Mouse (Mus musculus): ENCODE results near the gene Icosl. TPM values are rescaled to one million over a fixed set of nuclear protein-coding genes. Genes with fewer than 3 reads are reported as not detected.

Icosl gene
- polyA plus RNA-seq, 1 experiment from 2014 or later, result 4.9 TPM

DNA sequence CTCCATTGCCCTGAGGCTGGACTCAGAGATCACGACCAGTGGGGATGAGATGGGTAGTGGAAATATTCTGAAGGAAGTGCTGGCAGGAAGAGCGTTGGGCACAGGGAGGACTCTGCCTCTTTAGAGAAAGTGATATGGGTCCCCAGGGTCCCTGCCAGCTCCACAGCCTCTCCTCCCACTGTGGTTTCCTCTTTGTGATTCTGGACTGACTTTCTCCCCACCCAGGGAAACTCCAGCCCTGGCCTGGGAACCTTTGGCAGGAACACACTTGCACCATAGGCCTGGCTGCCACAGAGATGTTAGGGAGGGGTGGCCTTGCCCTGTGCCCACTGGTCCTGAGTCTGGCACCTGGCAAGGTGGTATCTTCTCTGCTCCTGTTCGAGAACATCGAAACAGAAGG, 60.9 kb downstream of the Icosl start:
- Histone ChIP-seq H3K4me1 (ENCODE audit: control insufficient read depth, insufficient read depth, low read length) (peaks cover 20% of the 10 kb centered on the region), H3K9me3 (ENCODE audit: control insufficient read depth, low read length) (no peaks in the 10 kb centered on the region), H3K36me3 (ENCODE audit: control insufficient read depth, insufficient read depth, low read length) (no peaks in the 10 kb centered on the region), H3K4me3 (ENCODE audit: low read depth, low read length) (no peak overlapping the region), H3K27ac (replicated peaks; ENCODE audit: low read depth, low read length) (no peak overlapping the region), H3K9ac (ENCODE audit: low read depth, low read length) (no peak overlapping the region), H3K4me2 (ENCODE audit: low read depth, low read length) (no peak overlapping the region), H3K27me3 (replicated peaks; ENCODE audit: control insufficient read depth, insufficient read depth, low read length) (no peaks in the 10 kb centered on the region)
- WGBS, result 64% methylated on average over 4 of the region's 4 CpGs
- DNase-seq (ENCODE audit: low spot score) (no peak), ATAC-seq (ENCODE audit: low read depth) (peak; percentile 37; the same call in 1 of the 2 replicates)

Other genes with a start within 250 kb of the Icosl start
- not detected in 2 replicates for gene Krtap10-4, start 242.2 kb upstream of the Icosl start, polyA plus RNA-seq (2014; fragmentation: Nextera tagmentation; extraction: Ambion mirVana)
- gene Krtap10-10, start 233.4 kb upstream of the Icosl start, polyA plus RNA-seq (2014; fragmentation: Nextera tagmentation; extraction: Ambion mirVana), result not detected in 2 replicates
- not detected in 2 replicates for gene Gm36176, start 222.5 kb upstream of the Icosl start, polyA plus RNA-seq (2014; fragmentation: Nextera tagmentation; extraction: Ambion mirVana)
- 0.33 TPM in 1 of 2 replicates, not detected in the other for gene Gm10318, start 216.4 kb upstream of the Icosl start, polyA plus RNA-seq (2014; fragmentation: Nextera tagmentation; extraction: Ambion mirVana)
- gene Gm3285, start 207.3 kb upstream of the Icosl start, polyA plus RNA-seq (2014; fragmentation: Nextera tagmentation; extraction: Ambion mirVana), result 0.28 TPM in 1 of 2 replicates, not detected in the other
- 3.7 and 4.2 TPM in 2 replicates for gene Lrrc3, start 166.8 kb upstream of the Icosl start, polyA plus RNA-seq (2014; fragmentation: Nextera tagmentation; extraction: Ambion mirVana)
- gene Trpm2, start 98.7 kb upstream of the Icosl start, polyA plus RNA-seq (2014; fragmentation: Nextera tagmentation; extraction: Ambion mirVana), result 0.41 and 1.4 TPM in 2 replicates
- 27.5 and 29.1 TPM in 2 replicates for gene 1810043G02Rik, start 90.8 kb upstream of the Icosl start, polyA plus RNA-seq (2014; fragmentation: Nextera tagmentation; extraction: Ambion mirVana)
- 87.0 and 114 TPM in 2 replicates for gene Pfkl, start 59.2 kb upstream of the Icosl start, polyA plus RNA-seq (2014; fragmentation: Nextera tagmentation; extraction: Ambion mirVana)
- gene Dnmt3l, start 27.4 kb upstream of the Icosl start, polyA plus RNA-seq (2014; fragmentation: Nextera tagmentation; extraction: Ambion mirVana), result 0.25 TPM in 1 of 2 replicates, not detected in the other
- gene Aire, start 25.7 kb upstream of the Icosl start, polyA plus RNA-seq (2014; fragmentation: Nextera tagmentation; extraction: Ambion mirVana), result 0.24 TPM in 1 of 2 replicates, not detected in the other
- 27.2 and 30.5 TPM in 2 replicates for gene D10Jhu81e, start 100.5 kb downstream of the Icosl start, polyA plus RNA-seq (2014; fragmentation: Nextera tagmentation; extraction: Ambion mirVana)
- 16.0 and 17.2 TPM in 2 replicates for gene Pwp2, start 115.8 kb downstream of the Icosl start, polyA plus RNA-seq (2014; fragmentation: Nextera tagmentation; extraction: Ambion mirVana)
- 16.4 and 17.4 TPM in 2 replicates for gene Trappc10, start 175.3 kb downstream of the Icosl start, polyA plus RNA-seq (2014; fragmentation: Nextera tagmentation; extraction: Ambion mirVana)